Mouse (Mus musculus) cerebellum, adult 2 months (tissue): Measurements from ENCODE around the gene Myh7b. TPM values are rescaled to one million over a fixed set of nuclear protein-coding genes. Genes with fewer than 3 reads are reported as not detected.

ENCODE experiments used
- DNase-seq, 2 experiments: peaks; one replicate each; pipeline ENCODE4 v3.0.0; 2021
- H3K27ac ChIP-seq: fragments of 200-500 bp; 2 replicates; pipeline ENCODE4 v1.5.1; 2012; ENCODE audit warnings: low read length, control low read depth, inconsistent platforms; ENCODE audit not compliant: insufficient read depth
- H3K27me3 ChIP-seq: fragments of 200-500 bp; 2 replicates; pipeline ENCODE4 v1.6.1; 2012; ENCODE audit warnings: inconsistent platforms, mild to moderate bottlenecking, low read length, moderate library complexity; ENCODE audit not compliant: control insufficient read depth, insufficient read depth
- H3K4me1 ChIP-seq: fragments of 200-500 bp; 2 replicates; pipeline ENCODE4 v1.6.1; 2011; ENCODE audit warnings: low read length; ENCODE audit not compliant: control insufficient read depth, insufficient read depth
- H3K4me3 ChIP-seq: fragments of 200-500 bp; replicated peaks from 2 replicates; pipeline ENCODE3; 2011; ENCODE audit warnings: mild to moderate bottlenecking, low read depth, low read length, control low read depth; ENCODE audit not compliant: insufficient read depth
- CTCF ChIP-seq: fragments of 200-500 bp; IDR thresholded peaks from 2 replicates; pipeline ENCODE4 v1.5.1; 2011; ENCODE audit warnings: low read depth, mild to moderate bottlenecking, control low read depth, low read length, moderate library complexity, borderline replicate concordance; ENCODE audit not compliant: insufficient read depth
- POLR2A ChIP-seq: fragments of 200-500 bp; IDR thresholded peaks from 2 replicates; pipeline ENCODE4 v1.6.1; 2011; ENCODE audit warnings: low read length, control low read depth, borderline replicate concordance; ENCODE audit not compliant: insufficient read depth
- WGBS: fragments of 180-500 bp; shearing (Covaris S2); methylation state at CpG from one replicate; pipeline ENCODE4 v1.1.7; 2018; 5-methylcytosine and 5-hydroxymethylcytosine counted together
- polyA plus RNA-seq: library from polyadenylated mRNA; depleted of rRNA; stranded (reverse); fragments of >200 nt; gene quantifications from 2 replicates; pipeline ENCODE4 v1.2.3, GENCODE M21; 2012

Gene Myh7b
- polyA plus RNA-seq, 1 experiment, result 17.6 TPM

DNA sequence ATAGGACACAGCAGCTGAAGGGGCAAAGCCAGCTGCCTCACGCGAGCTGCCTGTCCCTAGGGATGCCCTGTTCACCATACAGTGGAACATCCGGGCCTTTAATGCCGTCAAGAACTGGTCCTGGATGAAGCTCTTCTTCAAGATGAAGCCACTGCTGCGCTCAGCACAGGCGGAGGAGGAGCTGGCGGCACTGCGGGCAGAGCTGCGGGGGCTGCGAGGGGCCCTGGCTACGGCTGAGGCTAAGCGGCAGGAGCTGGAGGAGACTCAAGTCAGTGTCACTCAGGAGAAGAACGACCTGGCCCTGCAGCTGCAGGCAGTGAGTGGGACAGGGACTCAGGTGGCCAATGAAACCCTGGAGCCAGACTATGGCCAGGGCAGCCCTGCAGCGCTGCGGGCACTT, 15.3 kb downstream of the Myh7b start:
- Histone ChIP-seq H3K4me1 (peaks cover 19% of the 10 kb centered on the region), H3K27me3 (no peaks in the 10 kb centered on the region), H3K4me3 (no peak overlapping the region), H3K27ac (no peak overlapping the region)
- TF ChIP-seq CTCF, result no peak
- TF ChIP-seq POLR2A, result no peak
- 35% methylated on average over 15 of the region's 15 CpGs for WGBS
- DNase-seq, result no peak

DNA sequence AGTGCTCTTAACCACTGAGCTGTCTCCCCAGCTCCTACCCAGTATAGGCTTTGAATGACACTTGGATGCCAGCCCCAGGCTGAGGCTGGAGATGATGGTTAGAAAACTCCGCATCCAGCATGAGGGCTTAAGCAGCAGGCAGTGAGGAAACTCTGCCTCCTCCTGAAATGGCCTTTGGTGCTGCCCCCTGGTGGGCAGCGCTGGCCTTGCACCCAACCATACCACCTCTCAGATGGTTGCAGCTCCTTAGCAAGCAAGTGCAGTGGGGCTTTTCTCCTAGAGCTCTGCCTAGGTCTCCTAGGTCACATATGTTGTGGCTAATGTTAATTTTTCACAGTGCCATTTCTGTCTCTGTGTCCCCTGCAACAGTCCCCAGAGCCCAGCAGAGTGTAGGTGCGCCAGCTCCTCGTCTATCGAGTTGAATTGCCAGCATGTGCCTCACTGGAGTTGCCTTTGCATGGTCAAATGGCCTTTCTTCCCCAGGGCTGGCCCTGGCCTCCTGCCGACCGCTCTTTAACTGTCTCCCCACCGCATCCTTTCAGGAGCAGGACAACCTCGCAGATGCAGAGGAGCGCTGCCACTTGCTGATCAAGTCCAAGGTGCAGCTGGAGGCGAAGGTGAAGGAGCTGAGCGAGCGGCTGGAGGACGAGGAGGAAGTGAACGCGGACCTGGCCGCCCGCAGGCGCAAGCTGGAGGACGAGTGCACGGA, 16.2 kb downstream of the Myh7b start:
- WGBS, result 64% methylated on average over 21 of the region's 21 CpGs
- peak; percentile 90; the same call in 1 of the 2 replicates for TF ChIP-seq CTCF
- no peak for TF ChIP-seq POLR2A
- peaks cover 21% of the 10 kb centered on the region for H3K4me1 ChIP-seq
- DNase-seq, result peak; percentile 72 to 80
- no peak overlapping the region for H3K27ac ChIP-seq
- no peaks in the 10 kb centered on the region for H3K27me3 ChIP-seq
- no peak overlapping the region for H3K4me3 ChIP-seq

DNA sequence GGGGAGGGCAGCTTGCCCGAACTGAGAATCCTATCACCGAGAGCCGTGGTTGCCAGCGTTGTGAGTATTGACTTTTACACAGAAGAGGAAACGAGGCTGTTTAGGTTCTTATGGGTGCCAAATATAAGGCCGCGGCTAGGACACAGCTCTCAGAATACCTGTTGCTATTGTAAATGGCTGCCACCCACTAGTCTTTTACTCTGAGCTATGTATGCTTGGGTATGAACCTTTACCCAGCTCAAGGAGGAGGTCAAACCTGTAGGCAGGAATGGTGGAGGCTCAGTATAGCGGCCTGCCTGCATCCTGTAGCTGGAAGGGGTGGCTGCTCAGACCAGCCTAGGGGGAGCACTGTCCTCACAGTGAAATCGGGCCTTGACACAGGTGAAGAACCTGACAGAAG, 17.1 kb downstream of the Myh7b start:
- peaks cover 23% of the 10 kb centered on the region for H3K4me1 ChIP-seq
- no peak overlapping the region for H3K27ac ChIP-seq
- no peak for TF ChIP-seq CTCF
- no peak for TF ChIP-seq POLR2A
- no peak overlapping the region for H3K4me3 ChIP-seq
- no peaks in the 10 kb centered on the region for H3K27me3 ChIP-seq
- WGBS, result 93% methylated on average over 9 of the region's 9 CpGs
- DNase-seq, result no peak

DNA sequence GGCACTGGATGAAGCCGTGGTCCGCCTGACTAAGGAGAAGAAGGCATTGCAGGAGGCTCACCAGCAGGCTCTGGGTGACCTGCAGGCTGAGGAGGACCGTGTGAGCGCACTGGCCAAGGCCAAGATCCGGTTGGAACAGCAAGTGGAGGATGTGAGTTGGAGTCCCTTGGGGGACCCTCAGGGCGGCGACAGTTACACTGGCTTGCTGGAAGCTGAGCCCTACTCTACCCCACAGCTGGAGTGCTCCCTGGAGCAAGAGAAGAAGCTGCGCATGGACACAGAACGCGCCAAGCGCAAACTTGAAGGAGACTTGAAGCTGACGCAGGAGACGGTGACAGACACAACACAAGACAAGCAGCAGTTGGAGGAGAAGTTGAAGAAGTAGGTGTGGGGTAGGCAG, 17.5 kb downstream of the Myh7b start:
- H3K4me3 ChIP-seq, result no peak overlapping the region
- WGBS, result 90% methylated on average over 13 of the region's 13 CpGs
- TF ChIP-seq POLR2A (no peak), CTCF (no peak)
- peak overlapping the region; percentile 80 for H3K27ac ChIP-seq
- H3K4me1 ChIP-seq, result peaks cover 27% of the 10 kb centered on the region
- peak in 1 of 2 experiments; percentile 37 for DNase-seq
- H3K27me3 ChIP-seq, result no peaks in the 10 kb centered on the region

DNA sequence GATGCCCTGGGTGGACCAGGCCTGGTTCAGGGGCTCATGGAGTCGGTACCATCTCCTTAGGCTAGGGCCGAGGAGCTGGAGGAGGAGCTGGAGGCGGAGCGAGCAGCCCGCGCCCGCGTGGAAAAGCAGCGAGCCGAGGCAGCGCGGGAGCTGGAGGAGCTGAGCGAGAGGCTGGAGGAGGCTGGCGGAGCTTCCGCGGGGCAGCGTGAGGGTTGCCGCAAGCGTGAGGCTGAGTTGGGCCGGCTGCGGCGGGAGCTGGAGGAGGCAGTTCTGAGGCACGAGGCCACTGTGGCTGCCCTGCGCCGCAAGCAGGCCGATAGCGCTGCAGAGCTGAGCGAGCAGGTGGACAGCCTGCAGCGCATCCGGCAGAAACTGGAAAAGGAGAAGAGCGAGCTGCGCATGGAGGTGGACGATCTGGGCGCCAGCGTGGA, 18.2 kb downstream of the Myh7b start:
- 2% methylated on average over 35 of the region's 35 CpGs for WGBS
- peaks cover 34% of the 10 kb centered on the region for H3K4me1 ChIP-seq
- peak overlapping the region; percentile 39 for H3K4me3 ChIP-seq
- H3K27me3 ChIP-seq, result no peaks in the 10 kb centered on the region
- DNase-seq, result peak; percentile 78 to 84
- H3K27ac ChIP-seq, result peak overlapping the region; percentile 80
- no peak for TF ChIP-seq CTCF
- TF ChIP-seq POLR2A, result peak; percentile 64

DNA sequence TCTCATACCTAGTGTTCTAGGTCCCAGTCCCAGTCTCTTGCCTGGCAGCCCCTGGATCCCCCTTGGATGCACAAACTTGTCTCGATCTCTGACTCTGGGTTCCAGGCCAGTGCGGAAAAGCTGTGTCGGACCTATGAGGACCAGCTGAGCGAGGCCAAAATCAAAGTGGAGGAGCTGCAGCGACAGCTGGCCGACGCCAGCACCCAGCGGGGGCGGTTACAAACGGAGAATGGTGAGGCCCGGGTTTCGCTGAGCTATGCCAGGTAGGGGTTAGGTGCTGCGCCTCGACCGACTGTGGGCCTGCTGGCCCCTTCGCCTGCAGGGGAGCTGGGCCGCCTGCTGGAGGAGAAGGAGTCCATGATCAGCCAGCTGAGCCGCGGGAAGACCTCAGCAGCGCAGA, 19.1 kb downstream of the Myh7b start:
- no peak for DNase-seq
- WGBS, result 64% methylated on average over 20 of the region's 20 CpGs
- TF ChIP-seq POLR2A (no peak), CTCF (no peak)
- Histone ChIP-seq H3K27me3 (no peaks in the 10 kb centered on the region), H3K4me3 (no peak overlapping the region), H3K4me1 (peaks cover 43% of the 10 kb centered on the region), H3K27ac (no peak overlapping the region)

DNA sequence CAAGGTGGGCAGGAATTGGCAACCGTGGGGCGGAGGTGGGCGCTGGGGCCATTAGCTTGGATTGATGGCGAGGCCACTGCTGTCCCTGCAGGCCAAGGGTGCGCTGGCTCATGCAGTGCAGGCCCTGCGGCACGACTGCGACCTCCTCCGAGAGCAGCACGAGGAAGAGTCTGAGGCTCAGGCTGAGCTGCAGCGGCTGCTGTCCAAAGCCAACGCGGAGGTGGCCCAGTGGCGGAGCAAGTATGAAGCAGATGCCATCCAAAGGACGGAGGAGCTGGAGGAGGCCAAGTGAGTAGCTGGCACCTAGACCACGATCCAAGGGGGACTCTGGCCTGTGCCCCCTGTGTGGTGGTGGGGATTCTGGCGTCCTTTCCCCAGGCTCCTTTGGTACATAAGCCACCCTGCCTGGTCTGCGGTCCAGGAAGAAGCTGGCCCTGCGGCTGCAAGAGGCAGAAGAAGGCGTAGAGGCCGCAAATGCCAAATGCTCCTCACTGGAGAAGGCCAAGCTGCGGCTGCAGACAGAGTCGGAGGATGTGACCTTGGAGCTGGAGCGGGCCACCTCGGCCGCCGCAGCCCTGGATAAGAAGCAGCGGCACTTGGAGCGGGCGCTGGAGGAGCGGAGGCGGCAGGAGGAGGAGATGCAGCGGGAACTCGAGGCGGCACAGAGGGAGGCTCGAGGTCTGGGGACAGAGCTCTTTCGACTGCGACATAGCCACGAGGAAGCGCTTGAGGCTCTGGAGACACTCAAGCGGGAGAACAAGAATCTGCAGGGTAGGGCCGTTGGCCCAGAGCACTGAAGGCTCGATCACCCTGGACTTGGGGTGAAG, 19.8 kb downstream of the Myh7b start:
- Histone ChIP-seq H3K4me3 (no peak overlapping the region), H3K4me1 (peaks cover 49% of the 10 kb centered on the region), H3K27ac (no peak overlapping the region), H3K27me3 (no peaks in the 10 kb centered on the region)
- TF ChIP-seq POLR2A (no peak), CTCF (no peak)
- peak in 1 of 2 experiments; percentile 51 for DNase-seq
- 59% methylated on average over 43 of the region's 43 CpGs for whole genome bisulfite sequencing
